Mouse (Mus musculus) kidney, embryonic 16.5 days (tissue): ENCODE results near the gene Golga5. TPM values are rescaled to one million over a fixed set of nuclear protein-coding genes. Genes with fewer than 3 reads are reported as not detected.

Experiments
- ATAC-seq: fragments of 200-750 bp; cut with Nextera tagmentation; 2 replicates; pipeline ENCODE4 v1.8.0; 2017; ENCODE audit warnings: moderate TSS enrichment; ENCODE audit not compliant: low FRiP score, low TSS enrichment
- H3K27ac ChIP-seq: fragments of 300-500 bp; sonication (generic); 2 replicates; pipeline ENCODE4 v1.5.1; 2014; ENCODE audit warnings: low read length
- H3K27me3 ChIP-seq: fragments of 300-500 bp; sonication (generic); 2 replicates; pipeline ENCODE4 v1.6.1; 2014; ENCODE audit warnings: low read length, control low read depth, mixed read lengths; ENCODE audit not compliant: insufficient read depth
- H3K36me3 ChIP-seq: fragments of 300-500 bp; sonication (generic); 2 replicates; pipeline ENCODE4 v1.6.1; 2014; ENCODE audit warnings: low read length, control low read depth, mixed read lengths; ENCODE audit not compliant: insufficient read depth
- H3K4me1 ChIP-seq: fragments of 300-500 bp; sonication (generic); 2 replicates; pipeline ENCODE4 v1.6.1; 2014; ENCODE audit warnings: low read length, control low read depth, mixed read lengths; ENCODE audit not compliant: insufficient read depth
- H3K4me2 ChIP-seq: fragments of 300-500 bp; sonication (generic); replicated peaks from 2 replicates; pipeline ENCODE4 v1.6.1; 2014; ENCODE audit warnings: low read depth, low read length
- H3K4me3 ChIP-seq: fragments of 300-500 bp; sonication (generic); 2 replicates; pipeline ENCODE4 v1.5.1; 2014; ENCODE audit warnings: mild to moderate bottlenecking, low read length
- H3K9ac ChIP-seq: fragments of 300-500 bp; sonication (generic); replicated peaks from 2 replicates; pipeline ENCODE4 v1.6.1; 2014; ENCODE audit warnings: low read length
- H3K9me3 ChIP-seq: fragments of 300-500 bp; sonication (generic); 2 replicates; pipeline ENCODE4 v1.6.1; 2016; ENCODE audit warnings: low read length, control low read depth
- WGBS: fragments of 180-500 bp; shearing (Covaris S2); extraction: QIAGEN DNeasy Blood & Tissue Kit; methylation state at CpG from one replicate; pipeline ENCODE4 v1.1.7; 2014; 5-methylcytosine and 5-hydroxymethylcytosine counted together
- polyA plus RNA-seq: library from polyadenylated mRNA; unstranded; fragments of >200 nt; fragmentation: Nextera tagmentation; extraction: Ambion mirVana; gene quantifications from 2 replicates; pipeline ENCODE4 v1.2.1, GENCODE M21; 2015

The Golga5 gene
- polyA plus RNA-seq, 1 experiment from 2014 or later = 37.8 TPM

DNA sequence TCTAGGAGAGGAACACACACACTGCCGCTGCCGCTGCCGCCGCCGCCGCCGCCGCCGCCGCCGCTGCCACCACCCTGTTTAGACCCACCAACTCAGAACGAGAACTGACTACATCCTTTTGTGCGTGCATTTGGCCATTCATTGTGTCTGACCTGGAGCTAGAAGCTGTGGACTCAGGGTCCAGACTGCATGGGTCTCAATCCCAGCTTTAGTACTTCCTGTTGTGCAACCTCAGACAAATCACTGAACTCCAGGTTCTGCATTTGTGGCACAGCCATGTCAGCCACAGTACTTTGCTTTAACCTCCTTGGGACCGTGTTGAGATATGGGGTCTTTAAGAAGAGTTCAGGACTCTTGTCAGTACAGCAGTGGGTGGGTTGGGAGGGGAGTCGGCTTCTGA is 26.3 kb upstream of the Golga5 start:
- no peak overlapping the region for H3K4me2 ChIP-seq
- no peaks in the 10 kb centered on the region for H3K36me3 ChIP-seq
- H3K27me3 ChIP-seq = no peaks in the 10 kb centered on the region
- no peak overlapping the region for H3K9ac ChIP-seq
- no peak for ATAC-seq
- H3K4me3 ChIP-seq = no peak overlapping the region
- no peaks in the 10 kb centered on the region for H3K9me3 ChIP-seq
- peaks cover 12% of the 10 kb centered on the region for H3K4me1 ChIP-seq
- no peak overlapping the region for H3K27ac ChIP-seq
- WGBS = 91% methylated on average over 14 of the region's 15 CpGs

DNA sequence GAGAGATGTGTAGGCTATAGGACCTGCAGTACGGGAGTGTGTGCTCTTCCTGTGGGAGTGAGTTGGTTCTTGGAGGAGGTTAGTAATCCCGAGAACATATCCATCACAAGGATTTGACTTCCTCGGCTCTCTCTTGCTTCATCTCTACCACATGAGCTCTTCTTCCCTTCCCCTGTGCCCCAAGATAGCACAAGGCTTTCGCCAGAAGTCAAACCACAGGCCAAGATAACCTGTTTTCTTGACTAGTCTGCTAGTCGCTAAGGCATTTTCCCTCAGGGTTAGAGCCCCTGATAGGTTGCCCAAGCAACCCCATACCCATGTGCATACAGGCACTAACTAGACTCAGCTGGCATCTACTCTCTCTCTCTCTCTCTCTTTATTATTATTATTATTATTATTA is 25.3 kb upstream of the Golga5 start:
- 76% methylated on average over 5 of the region's 5 CpGs for WGBS
- no peak for ATAC-seq
- peaks cover 3% of the 10 kb centered on the region for H3K4me1 ChIP-seq
- no peak overlapping the region for H3K9ac ChIP-seq
- H3K27ac ChIP-seq = no peak overlapping the region
- H3K27me3 ChIP-seq = no peaks in the 10 kb centered on the region
- no peaks in the 10 kb centered on the region for H3K9me3 ChIP-seq
- H3K36me3 ChIP-seq = no peaks in the 10 kb centered on the region
- H3K4me3 ChIP-seq = no peak overlapping the region
- no peak overlapping the region for H3K4me2 ChIP-seq

DNA sequence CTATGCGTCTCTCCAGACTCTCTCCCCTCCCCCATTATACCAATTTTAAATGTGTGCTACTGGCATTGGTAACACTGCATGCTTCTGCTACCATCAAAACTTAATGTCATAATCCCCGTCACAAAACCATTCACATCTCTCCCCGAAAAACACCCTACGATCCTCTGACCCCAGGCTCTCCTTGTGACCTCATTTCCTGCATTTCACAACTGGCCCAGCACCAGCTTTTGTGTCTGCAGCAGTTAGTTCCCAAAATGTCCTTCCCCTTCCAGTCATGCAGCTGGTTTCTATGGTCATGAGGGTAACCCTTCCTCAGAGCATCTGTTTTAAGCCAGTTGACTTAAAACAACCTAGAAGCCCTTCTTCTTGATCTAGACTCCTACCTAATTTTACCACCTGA is 23.5 kb upstream of the Golga5 start:
- Histone ChIP-seq H3K36me3 (no peaks in the 10 kb centered on the region), H3K27ac (no peak overlapping the region), H3K9ac (no peak overlapping the region), H3K9me3 (no peaks in the 10 kb centered on the region), H3K27me3 (no peaks in the 10 kb centered on the region), H3K4me2 (no peak overlapping the region), H3K4me3 (no peak overlapping the region), H3K4me1 (no peaks in the 10 kb centered on the region)
- WGBS = 62% methylated on average over 4 of the region's 4 CpGs
- ATAC-seq = no peak

DNA sequence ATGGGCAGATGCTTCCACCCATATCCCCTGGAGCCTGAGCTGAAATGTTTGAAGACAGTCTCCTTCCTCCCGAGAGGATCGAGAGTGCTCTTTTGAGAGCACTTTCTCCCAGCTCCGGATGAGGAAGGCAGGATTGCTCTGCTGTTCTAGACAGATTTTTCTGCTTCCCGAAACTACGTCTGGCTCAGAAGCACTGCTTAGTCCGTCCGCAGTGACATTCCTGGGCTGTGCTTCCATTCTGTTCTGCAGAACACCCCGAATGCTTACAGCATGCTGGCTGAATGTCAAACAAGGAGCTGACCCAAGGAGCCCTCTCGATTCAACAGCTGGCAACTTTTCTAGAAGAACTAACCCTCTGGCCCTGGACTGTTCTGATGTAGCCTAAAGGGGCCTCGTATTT is 18.5 kb upstream of the Golga5 start:
- H3K36me3 ChIP-seq = no peaks in the 10 kb centered on the region
- ATAC-seq = no peak
- 58% methylated on average over 10 of the region's 10 CpGs for WGBS
- no peak overlapping the region for H3K4me2 ChIP-seq
- H3K4me1 ChIP-seq = no peaks in the 10 kb centered on the region
- no peak overlapping the region for H3K27ac ChIP-seq
- no peaks in the 10 kb centered on the region for H3K27me3 ChIP-seq
- H3K9me3 ChIP-seq = no peaks in the 10 kb centered on the region
- H3K9ac ChIP-seq = no peak overlapping the region; the same call in 1 of the 2 replicates
- H3K4me3 ChIP-seq = no peak overlapping the region

DNA sequence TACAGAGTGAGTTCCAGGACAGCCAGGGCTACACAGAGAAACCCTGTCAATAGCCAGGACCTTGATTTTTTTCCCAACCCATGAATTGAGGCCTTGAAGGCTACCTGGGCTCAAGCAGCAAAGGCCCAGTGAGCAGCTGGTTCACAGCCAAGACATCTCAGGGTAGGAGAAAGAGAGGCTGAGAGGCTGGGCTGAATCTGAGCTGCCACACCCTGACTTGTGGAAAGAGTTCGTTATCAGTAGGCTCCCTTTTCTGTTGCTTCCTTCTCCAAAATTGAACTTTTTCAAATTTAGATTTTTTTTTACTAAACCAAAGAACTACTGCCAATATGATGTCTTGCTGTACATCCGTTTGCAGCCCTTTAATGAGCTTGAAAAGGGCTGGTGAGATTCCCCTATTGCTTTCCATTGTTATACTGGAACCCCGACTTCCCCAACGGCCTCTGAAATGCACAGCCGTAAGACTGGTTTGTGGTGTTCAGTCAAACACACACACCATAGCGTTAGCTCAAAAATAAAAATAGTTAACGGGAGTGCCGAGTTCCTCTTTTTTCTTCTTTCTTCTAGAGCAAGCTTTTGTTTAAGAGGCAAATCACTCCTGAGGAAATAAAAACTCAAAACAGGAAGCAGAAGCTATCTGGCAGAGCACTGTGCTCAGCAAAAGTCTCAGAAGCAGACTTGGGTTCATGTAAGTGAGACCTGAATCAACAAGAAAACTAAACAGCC is 17.6 kb upstream of the Golga5 start:
- ATAC-seq = no peak
- WGBS = 75% methylated on average over 8 of the region's 8 CpGs
- H3K36me3 ChIP-seq = no peaks in the 10 kb centered on the region
- no peaks in the 10 kb centered on the region for H3K4me1 ChIP-seq
- no peak overlapping the region for H3K4me2 ChIP-seq
- H3K27me3 ChIP-seq = no peaks in the 10 kb centered on the region
- no peak overlapping the region for H3K4me3 ChIP-seq
- no peak overlapping the region for H3K27ac ChIP-seq
- H3K9ac ChIP-seq = no peak overlapping the region
- H3K9me3 ChIP-seq = no peaks in the 10 kb centered on the region

DNA sequence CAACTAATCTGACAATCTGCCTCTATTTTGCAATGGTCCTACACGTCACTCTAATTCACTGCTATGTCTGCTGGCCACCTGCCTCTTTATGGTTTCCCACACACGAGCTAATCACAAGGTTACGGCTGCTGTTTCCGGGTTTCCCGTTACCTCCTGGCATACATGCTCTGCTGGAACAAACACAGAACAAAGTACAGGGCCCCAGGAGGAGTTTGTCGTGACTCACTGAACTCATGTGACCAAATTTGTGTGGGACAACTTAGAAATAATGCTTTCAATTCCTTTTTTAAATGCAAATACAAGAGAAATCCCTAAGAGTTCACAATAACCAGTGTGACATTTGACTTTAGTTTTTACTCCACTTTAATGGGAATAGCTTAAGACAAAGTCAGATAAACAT is 15.4 kb upstream of the Golga5 start:
- Histone ChIP-seq H3K27me3 (no peaks in the 10 kb centered on the region), H3K9me3 (no peaks in the 10 kb centered on the region), H3K9ac (no peak overlapping the region), H3K4me2 (no peak overlapping the region), H3K4me3 (no peak overlapping the region), H3K4me1 (no peaks in the 10 kb centered on the region), H3K27ac (no peak overlapping the region), H3K36me3 (no peaks in the 10 kb centered on the region)
- ATAC-seq = no peak
- 16% methylated on average over 6 of the region's 6 CpGs for WGBS

DNA sequence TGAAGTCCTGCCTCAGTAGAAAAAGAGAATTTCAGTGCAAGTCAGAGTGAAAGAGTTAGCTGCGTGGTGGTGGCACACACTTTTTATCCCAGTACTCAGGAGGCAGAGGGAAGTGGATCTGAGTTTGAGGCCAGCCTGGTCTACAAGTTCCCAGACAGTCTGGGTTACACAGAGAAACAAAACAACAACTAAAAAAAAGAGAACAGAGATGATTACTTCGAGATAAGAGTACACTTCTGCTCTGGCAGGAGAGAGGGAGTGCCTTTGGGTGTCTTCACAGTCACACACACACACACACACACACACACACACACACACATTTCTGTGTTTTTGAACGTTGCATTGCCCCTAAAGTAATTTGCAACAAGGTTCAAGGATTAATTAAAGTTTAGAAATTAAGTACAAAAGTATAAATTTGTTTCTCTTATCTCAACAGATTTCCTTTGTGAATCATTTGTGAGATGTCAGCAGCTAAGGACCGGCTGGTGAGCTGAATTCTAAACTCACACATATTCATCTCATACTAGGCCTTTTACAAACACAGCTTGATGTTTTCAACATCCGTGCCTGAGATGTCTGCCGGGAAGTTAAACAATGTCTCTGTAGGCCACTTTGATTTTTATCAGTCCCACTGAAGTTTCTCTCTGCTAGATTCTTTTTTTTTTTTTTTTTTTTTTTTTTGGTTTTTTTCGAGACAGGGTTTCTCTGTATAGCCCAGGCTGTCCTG is 12.3 kb upstream of the Golga5 start:
- no peak for ATAC-seq
- H3K27ac ChIP-seq = no peak overlapping the region
- H3K4me3 ChIP-seq = no peak overlapping the region
- no peak overlapping the region for H3K9ac ChIP-seq
- no peaks in the 10 kb centered on the region for H3K4me1 ChIP-seq
- 70% methylated on average over 7 of the region's 7 CpGs for WGBS
- H3K27me3 ChIP-seq = no peaks in the 10 kb centered on the region
- H3K9me3 ChIP-seq = no peaks in the 10 kb centered on the region
- H3K36me3 ChIP-seq = no peaks in the 10 kb centered on the region
- H3K4me2 ChIP-seq = no peak overlapping the region

DNA sequence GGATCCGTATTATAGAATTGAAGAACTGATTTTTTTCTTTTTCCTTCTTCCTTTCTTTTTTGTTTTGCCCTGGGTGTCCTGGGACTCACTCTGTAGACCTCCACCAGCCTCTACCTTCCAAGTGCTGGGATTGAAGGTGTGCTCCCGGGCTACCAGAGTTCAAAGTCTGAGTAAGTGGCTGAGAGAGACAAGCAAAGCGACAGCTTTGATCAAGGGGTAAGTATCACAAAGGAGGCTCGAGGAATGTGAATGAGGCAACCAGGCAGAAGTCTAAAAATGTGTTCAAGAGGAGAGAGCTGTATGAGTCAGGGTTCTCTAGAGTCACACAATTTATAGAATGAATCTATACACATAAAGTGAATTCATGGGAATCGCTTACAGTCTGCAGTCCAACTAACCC is 8.9 kb upstream of the Golga5 start:
- Histone ChIP-seq H3K4me3 (no peak overlapping the region), H3K4me2 (no peak overlapping the region), H3K4me1 (no peaks in the 10 kb centered on the region), H3K27ac (no peak overlapping the region), H3K27me3 (no peaks in the 10 kb centered on the region), H3K36me3 (no peaks in the 10 kb centered on the region), H3K9ac (no peak overlapping the region), H3K9me3 (no peaks in the 10 kb centered on the region)
- no peak for ATAC-seq
- WGBS = 75% methylated on average over 5 of the region's 5 CpGs

DNA sequence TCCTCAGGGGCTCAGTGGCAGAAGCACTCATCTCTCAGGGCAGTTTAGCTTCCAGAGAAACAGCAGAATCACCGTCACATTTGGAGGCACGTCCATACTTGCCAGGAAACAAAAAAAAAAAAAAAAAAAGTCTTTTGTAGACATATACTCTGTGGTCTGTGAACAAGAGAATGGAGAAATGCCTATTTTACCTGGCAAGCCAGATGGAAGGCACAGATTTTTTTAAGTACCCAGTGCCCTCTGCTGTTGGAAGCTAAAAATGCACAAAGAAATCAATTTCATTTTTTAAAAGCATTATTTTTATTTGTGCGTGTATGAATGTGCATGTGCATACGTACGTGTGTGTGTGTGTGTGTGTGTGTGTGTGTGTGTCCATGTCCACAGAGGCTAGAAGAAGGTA is 7.8 kb upstream of the Golga5 start:
- Histone ChIP-seq H3K4me3 (no peak overlapping the region), H3K36me3 (no peaks in the 10 kb centered on the region), H3K4me1 (no peaks in the 10 kb centered on the region), H3K9ac (no peak overlapping the region), H3K27me3 (no peaks in the 10 kb centered on the region), H3K4me2 (no peak overlapping the region), H3K9me3 (no peaks in the 10 kb centered on the region), H3K27ac (no peak overlapping the region)
- 75% methylated on average over 5 of the region's 5 CpGs for WGBS
- ATAC-seq = no peak

DNA sequence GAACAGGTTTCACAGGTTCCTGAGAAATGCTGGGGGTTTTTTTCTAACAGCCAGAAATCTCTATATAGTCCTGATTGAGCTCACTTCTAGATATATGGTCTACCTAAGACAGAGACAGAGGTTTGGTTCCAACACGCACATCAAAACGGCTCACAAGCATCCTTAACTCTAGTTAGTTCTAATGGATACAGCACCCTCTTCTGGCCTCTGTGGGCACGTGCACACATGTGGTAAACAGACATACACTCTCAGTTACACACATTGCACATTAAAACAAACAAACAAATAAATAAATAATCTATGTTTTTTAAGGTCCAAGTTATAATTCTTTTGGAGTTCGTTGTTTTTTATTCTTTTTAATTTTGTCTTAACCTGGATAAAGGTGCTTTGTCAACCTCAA is 4.3 kb upstream of the Golga5 start:
- ATAC-seq = no peak
- H3K36me3 ChIP-seq = no peaks in the 10 kb centered on the region
- no peak overlapping the region for H3K9ac ChIP-seq
- no peak overlapping the region for H3K27ac ChIP-seq
- H3K4me2 ChIP-seq = no peak overlapping the region
- 65% methylated on average over 4 of the region's 4 CpGs for WGBS
- H3K4me1 ChIP-seq = no peaks in the 10 kb centered on the region
- no peak overlapping the region for H3K4me3 ChIP-seq
- no peaks in the 10 kb centered on the region for H3K9me3 ChIP-seq
- no peaks in the 10 kb centered on the region for H3K27me3 ChIP-seq
